28 mouse cellular contexts compared by ENCODE assay signal in genomic region chr1:35808894-35809293, GRCm38 (mm10).
DNase-seq lines count a peak whose midpoint lies in the region; ATAC-seq and TF ChIP-seq lines count a peak whose summit lies in the region.
"Had no signal": no experiment of that assay in that cellular context is flagged by ENCODE, and none has a peak within 500 bp of the region (broad histone marks: within the 10 kb centered on the region; RNA-seq: fewer than 3 reads in every experiment).

No protein-coding gene starts in this region.

- 87% methylated on average over 4 of the region's 4 CpGs for WGBS in heart, embryonic 10.5 days
- WGBS in kidney, postnatal 0 days, result 76% methylated on average over 4 of the region's 4 CpGs
- 77% methylated on average over 4 of the region's 4 CpGs for WGBS in kidney, embryonic 14.5 days
- 91% methylated on average over 4 of the region's 4 CpGs for WGBS in hindbrain, embryonic 10.5 days

- no peaks in the 10 kb centered on the region for H3K36me3 ChIP-seq in heart, embryonic 10.5 days
- H3K36me3 ChIP-seq in kidney, postnatal 0 days (ENCODE audit: insufficient read depth, low read length), result no peaks in the 10 kb centered on the region
- H3K36me3 ChIP-seq in kidney, embryonic 14.5 days (ENCODE audit: control insufficient read depth, insufficient read depth, low read length), result no peaks in the 10 kb centered on the region
- H3K36me3 ChIP-seq in hindbrain, embryonic 10.5 days, result no peaks in the 10 kb centered on the region
- H3K36me3 ChIP-seq: embryonic facial prominence, embryonic 13.5 days; hindbrain, embryonic 15.5 days; liver, embryonic 12.5 days; midbrain, embryonic 12.5 days; neural tube, embryonic 12.5 days had no signal

- no peak overlapping the region for H3K9ac ChIP-seq in kidney, postnatal 0 days (ENCODE audit: low read depth, low read length)
- no peak overlapping the region for H3K9ac ChIP-seq in kidney, embryonic 14.5 days (ENCODE audit: low read depth, low read length)
- H3K9ac ChIP-seq: embryonic facial prominence, embryonic 13.5 days; hindbrain, embryonic 15.5 days; liver, embryonic 12.5 days; liver, postnatal 0 days; midbrain, embryonic 12.5 days; neural tube, embryonic 12.5 days had no signal

- TF ChIP-seq CTCF in kidney, postnatal 0 days (IDR thresholded peaks at IDR 0.05; ENCODE audit: low read depth), result 0 out of 2 replicates have a peak, but pooled peaks have one; percentile 15

- no peak overlapping the region for H3K4me2 ChIP-seq in kidney, postnatal 0 days (ENCODE audit: low read length)
- H3K4me2 ChIP-seq in kidney, embryonic 14.5 days (replicated peaks; ENCODE audit: low read depth, low read length), result no peak overlapping the region
- H3K4me2 ChIP-seq: embryonic facial prominence, embryonic 13.5 days; hindbrain, embryonic 15.5 days; liver, embryonic 12.5 days; midbrain, embryonic 12.5 days; neural tube, embryonic 12.5 days had no signal

- H3K4me3 ChIP-seq in heart, embryonic 10.5 days, result no peak overlapping the region
- H3K4me3 ChIP-seq in kidney, postnatal 0 days (replicated peaks; ENCODE audit: low read depth, low read length), result no peak overlapping the region
- H3K4me3 ChIP-seq in kidney, embryonic 14.5 days (ENCODE audit: low read length), result no peak overlapping the region
- no peak overlapping the region for H3K4me3 ChIP-seq in hindbrain, embryonic 10.5 days
- H3K4me3 ChIP-seq: embryonic facial prominence, embryonic 13.5 days; hindbrain, embryonic 15.5 days; liver, embryonic 12.5 days; megakaryocyte, embryonic 14.5 days; midbrain, embryonic 12.5 days; myocyte; neural tube, embryonic 12.5 days had no signal

- DNase-seq in heart, embryonic 10.5 days (ENCODE audit: low spot score), result peak; percentile 25
- no peak for DNase-seq in heart, postnatal 36 days
- no peak for DNase-seq in kidney, postnatal 0 days (ENCODE audit: low spot score)
- peak; percentile 74 for DNase-seq in fat pad, adult 2 months (ENCODE audit: extremely low read depth, low read depth, low spot score)
- DNase-seq in left cerebral cortex, adult 11 months (ENCODE audit: low spot score), result no peak
- no peak for DNase-seq in hindbrain, embryonic 10.5 days (ENCODE audit: low spot score)
- DNase-seq: adrenal gland, postnatal 14 days; cerebellum, adult 11-12 months; cerebellum, adult 9-11 months; gastrocnemius, postnatal 14 days; heart, adult 18-20 months; kidney, postnatal 4 days; left cerebral cortex, postnatal 4 days; liver, postnatal 0 days; lung, postnatal 4 days; right cerebral cortex, adult 18-20 months had no signal

- no peaks in the 10 kb centered on the region for H3K27me3 ChIP-seq in heart, embryonic 10.5 days (ENCODE audit: insufficient read depth, poor library complexity, severe bottlenecking)
- no peaks in the 10 kb centered on the region for H3K27me3 ChIP-seq in kidney, postnatal 0 days (ENCODE audit: insufficient read depth, low read length)
- H3K27me3 ChIP-seq in kidney, embryonic 14.5 days (ENCODE audit: control insufficient read depth, insufficient read depth, low read length), result no peaks in the 10 kb centered on the region
- H3K27me3 ChIP-seq in hindbrain, embryonic 10.5 days (ENCODE audit: insufficient read depth, poor library complexity, severe bottlenecking), result 0 out of 2 replicates have a peak, but pooled peaks cover 4% of the 10 kb centered on the region
- H3K27me3 ChIP-seq: embryonic facial prominence, embryonic 13.5 days; hindbrain, embryonic 15.5 days; liver, embryonic 12.5 days; midbrain, embryonic 12.5 days; neural tube, embryonic 12.5 days had no signal

- intact Hi-C loops in heart, postnatal 36 days (cut with DNase I), result no loop called here

- ATAC-seq in kidney, postnatal 0 days (replicated peaks; ENCODE audit: low FRiP score, low read depth), result no peak
- ATAC-seq in kidney, embryonic 14.5 days (ENCODE audit: low FRiP score, low TSS enrichment), result no peak
- ATAC-seq: CD4-positive, CD25-positive, alpha-beta regulatory T cell, adult 4 months; forebrain, embryonic 16.5 days; inflammation-experienced regulatory T-cells, adult 6 months; liver, embryonic 12.5 days; liver, postnatal 0 days; lung, postnatal 0 days had no signal

- 0 out of 2 replicates have a peak, but pooled peaks cover 3% of the 10 kb centered on the region for H3K4me1 ChIP-seq in heart, embryonic 10.5 days
- no peaks in the 10 kb centered on the region for H3K4me1 ChIP-seq in kidney, postnatal 0 days (replicated peaks; ENCODE audit: insufficient read depth, low read length)
- no peaks in the 10 kb centered on the region for H3K4me1 ChIP-seq in kidney, embryonic 14.5 days (ENCODE audit: control insufficient read depth, insufficient read depth, low read length)
- peaks cover 24% of the 10 kb centered on the region for H3K4me1 ChIP-seq in hindbrain, embryonic 10.5 days (replicated peaks)
- H3K4me1 ChIP-seq: liver, embryonic 12.5 days had no signal

- no peak overlapping the region for H3K27ac ChIP-seq in heart, embryonic 10.5 days
- no peak overlapping the region for H3K27ac ChIP-seq in kidney, postnatal 0 days
- H3K27ac ChIP-seq in kidney, embryonic 14.5 days (ENCODE audit: low read depth, low read length), result no peak overlapping the region
- no peak overlapping the region for H3K27ac ChIP-seq in hindbrain, embryonic 10.5 days
- H3K27ac ChIP-seq: embryonic facial prominence, embryonic 13.5 days; hindbrain, embryonic 15.5 days; liver, embryonic 12.5 days; midbrain, embryonic 12.5 days; neural tube, embryonic 12.5 days had no signal

- H3K9me3 ChIP-seq in heart, embryonic 10.5 days, result no peaks in the 10 kb centered on the region
- no peaks in the 10 kb centered on the region for H3K9me3 ChIP-seq in kidney, postnatal 0 days (replicated peaks; ENCODE audit: low read length)
- no peaks in the 10 kb centered on the region for H3K9me3 ChIP-seq in kidney, embryonic 14.5 days (ENCODE audit: control insufficient read depth, low read length)
- H3K9me3 ChIP-seq in hindbrain, embryonic 10.5 days, result no peaks in the 10 kb centered on the region
- H3K9me3 ChIP-seq: embryonic facial prominence, embryonic 13.5 days; hindbrain, embryonic 15.5 days; liver, embryonic 12.5 days; midbrain, embryonic 12.5 days; neural tube, embryonic 12.5 days had no signal

Comparison
In these comparisons a context has a peak if more than half of its experiments do, and no peak if none do; other contexts are left out.
1. DNase-seq: peak in heart, embryonic 10.5 days (single experiment) and fat pad, adult 2 months (single experiment); none in heart, postnatal 36 days (0 of 2), kidney, postnatal 0 days (single experiment), left cerebral cortex, adult 11 months (single experiment) and hindbrain, embryonic 10.5 days (single experiment).